Mouse (Mus musculus) midbrain, postnatal 0 days (tissue): ENCODE results near the gene Ptchd4. TPM values are rescaled to one million over a fixed set of nuclear protein-coding genes. Genes with fewer than 3 reads are reported as not detected.

Experiments
- ATAC-seq: fragments of 200-750 bp; cut with Nextera tagmentation; 2 replicates; pipeline ENCODE4 v1.8.0; 2017; ENCODE audit warnings: moderate number of reproducible peaks, mild to moderate bottlenecking, moderate TSS enrichment, moderate library complexity; ENCODE audit not compliant: low FRiP score
- DNase-seq: peaks from one replicate; pipeline ENCODE4 v3.0.0-alpha.2; 2015; ENCODE audit warnings: low spot score
- H3K27ac ChIP-seq: fragments of 300-500 bp; sonication (generic); 2 replicates; pipeline ENCODE4 v1.5.1; 2014; ENCODE audit warnings: low read depth, mild to moderate bottlenecking, low read length, mixed read lengths
- H3K27me3 ChIP-seq: fragments of 300-500 bp; sonication (generic); 2 replicates; pipeline ENCODE4 v1.6.1; 2014; ENCODE audit warnings: low read length, control low read depth, mixed read lengths; ENCODE audit not compliant: insufficient read depth
- H3K36me3 ChIP-seq: fragments of 300-500 bp; sonication (generic); 2 replicates; pipeline ENCODE4 v1.6.1; 2014; ENCODE audit warnings: low read length, control low read depth, mixed read lengths; ENCODE audit not compliant: insufficient read depth
- H3K4me1 ChIP-seq: fragments of 300-500 bp; sonication (generic); 2 replicates; pipeline ENCODE4 v1.6.1; 2014; ENCODE audit warnings: mild to moderate bottlenecking, control low read depth, antibody characterized with exemption, low read length, mixed read lengths; ENCODE audit not compliant: insufficient read depth
- H3K4me2 ChIP-seq: fragments of 300-500 bp; sonication (generic); 2 replicates; pipeline ENCODE4 v1.6.1; 2014; ENCODE audit warnings: low read depth, mild to moderate bottlenecking, low read length, mixed read lengths; ENCODE audit not compliant: poor library complexity, severe bottlenecking
- H3K4me3 ChIP-seq: fragments of 300-500 bp; sonication (generic); 2 replicates; pipeline ENCODE4 v1.5.1; 2014; ENCODE audit warnings: low read depth, mild to moderate bottlenecking, low read length, moderate library complexity
- H3K9ac ChIP-seq: fragments of 300-500 bp; sonication (generic); replicated peaks from 2 replicates; pipeline ENCODE4 v1.6.1; 2014; ENCODE audit warnings: mild to moderate bottlenecking, low read length, moderate library complexity, mixed read lengths; ENCODE audit not compliant: poor library complexity, severe bottlenecking
- H3K9me3 ChIP-seq: fragments of 300-500 bp; sonication (generic); 2 replicates; pipeline ENCODE4 v1.6.1; 2016; ENCODE audit warnings: low read length, control low read depth
- CTCF ChIP-seq: IDR thresholded peaks from 2 replicates; pipeline ENCODE4 v1.5.1; 2016; ENCODE audit warnings: antibody characterized with exemption, mild to moderate bottlenecking
- WGBS: fragments of 180-500 bp; shearing (Covaris S2); extraction: QIAGEN DNeasy Blood & Tissue Kit; methylation state at CpG from one replicate; pipeline ENCODE4 v1.1.7; 2014; 5-methylcytosine and 5-hydroxymethylcytosine counted together
- polyA plus RNA-seq: library from polyadenylated mRNA; unstranded; fragments of >200 nt; fragmentation: Nextera tagmentation; extraction: Ambion mirVana; gene quantifications from 2 replicates; pipeline ENCODE4 v1.2.1, GENCODE M21; 2015
- total RNA-seq: library from RNA; depleted of rRNA; stranded (reverse); fragments of >200 nt; gene quantifications from 2 replicates; pipeline ENCODE4 v1.2.3, GENCODE M21; 2014; rRNA removed

Gene Ptchd4
- total RNA-seq = 10.9 and 13.6 TPM in 2 replicates
- polyA plus RNA-seq = 8.3 and 9.3 TPM in 2 replicates

DNA sequence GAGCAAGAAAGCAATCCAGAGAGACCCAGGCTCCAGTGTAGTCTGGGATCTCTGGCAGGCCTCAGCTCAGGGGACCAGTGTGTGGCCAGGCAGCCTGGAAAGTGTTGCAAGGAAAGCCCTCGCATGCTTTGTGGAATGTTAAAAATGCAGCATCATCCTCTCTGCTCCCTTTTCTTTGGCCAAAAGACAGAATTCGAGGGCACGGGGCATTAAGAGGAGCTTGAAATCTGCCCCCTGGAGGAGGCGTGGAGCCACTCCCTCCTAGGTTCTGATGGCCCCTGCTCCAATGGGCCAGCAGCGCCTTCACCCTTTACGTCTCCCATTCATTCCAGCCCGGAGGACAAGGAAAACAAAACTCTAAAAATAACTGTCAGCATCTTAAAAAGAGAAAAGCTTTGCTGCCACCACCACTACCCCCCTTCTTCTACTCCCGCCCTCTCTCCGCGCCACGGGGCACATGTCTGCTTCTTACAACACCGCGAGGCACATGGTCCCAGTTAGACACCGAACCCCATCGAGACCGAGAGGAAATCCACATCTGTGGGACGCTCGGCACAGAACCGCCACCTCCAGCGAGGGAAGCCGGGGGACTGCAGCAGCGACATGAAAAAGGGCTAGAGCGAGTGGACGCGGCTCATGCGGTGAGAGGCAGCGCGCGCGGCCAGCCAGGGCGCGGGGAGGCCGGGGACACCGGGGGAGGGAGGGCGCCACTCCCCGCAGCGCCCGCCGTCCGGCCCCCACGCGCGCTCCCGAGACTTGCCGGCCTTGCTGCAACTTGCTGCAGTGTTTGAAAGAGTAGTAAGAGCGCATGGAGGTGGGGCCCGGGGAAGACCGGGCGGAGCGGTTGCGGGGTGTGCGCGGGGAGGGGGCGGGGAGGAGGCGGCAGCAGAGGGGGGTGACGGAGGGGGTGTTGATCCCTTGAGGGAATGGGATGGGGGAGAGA is at the start of gene Ptchd4:
TSS of gene Ptchd4 (plus strand) at position 279 of the 943 bp plus-strand sequence.
- H3K27ac ChIP-seq = peak within 1 kb of the TSS; percentile 79

DNA sequence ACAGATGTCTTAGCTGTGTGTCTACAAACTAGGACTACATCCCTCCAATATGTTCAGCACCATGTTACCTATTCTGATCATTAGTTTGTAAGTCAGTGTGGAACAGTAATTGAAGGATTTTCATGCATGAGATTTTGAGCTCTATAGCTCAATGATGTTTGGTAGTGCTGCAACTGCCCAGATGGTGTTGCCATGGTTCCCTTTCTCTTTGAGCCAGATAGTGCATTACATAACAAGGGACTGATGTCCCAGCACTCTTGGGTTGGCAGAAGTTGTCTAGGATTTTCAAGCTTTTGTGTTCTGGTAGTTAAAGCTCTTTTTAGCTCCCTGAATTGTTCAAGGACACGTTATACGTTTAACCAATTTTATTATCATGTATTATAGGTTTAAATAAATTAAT is 38.9 kb upstream of the Ptchd4 start:
- H3K27ac ChIP-seq = no peak overlapping the region
- no peaks in the 10 kb centered on the region for H3K4me1 ChIP-seq
- H3K4me3 ChIP-seq = no peak overlapping the region
- 73% methylated on average over 2 of the region's 2 CpGs for WGBS
- H3K9me3 ChIP-seq = no peaks in the 10 kb centered on the region
- TF ChIP-seq CTCF = no peak
- no peak overlapping the region for H3K9ac ChIP-seq
- DNase-seq = peak; percentile 15
- H3K4me2 ChIP-seq = no peak overlapping the region
- no peaks in the 10 kb centered on the region for H3K36me3 ChIP-seq
- no peaks in the 10 kb centered on the region for H3K27me3 ChIP-seq
- no peak for ATAC-seq

More for the DNA sequence above, at the start of gene Ptchd4:
- under 1% methylated on average over 47 of the region's 56 CpGs for WGBS
- Histone ChIP-seq H3K9ac (peak within 1 kb of the TSS; percentile 59), H3K9me3 (no peaks in the 10 kb centered on the region), H3K36me3 (no peaks in the 10 kb centered on the region), H3K4me2 (peak within 1 kb of the TSS; percentile 84), H3K4me1 (no peaks in the 10 kb centered on the region), H3K4me3 (peak within 1 kb of the TSS; percentile 76), H3K27me3 (no peaks in the 10 kb centered on the region)
- ATAC-seq (peak; percentile 86), DNase-seq (peak; percentile 57)
- TF ChIP-seq CTCF = peak; percentile 55

DNA sequence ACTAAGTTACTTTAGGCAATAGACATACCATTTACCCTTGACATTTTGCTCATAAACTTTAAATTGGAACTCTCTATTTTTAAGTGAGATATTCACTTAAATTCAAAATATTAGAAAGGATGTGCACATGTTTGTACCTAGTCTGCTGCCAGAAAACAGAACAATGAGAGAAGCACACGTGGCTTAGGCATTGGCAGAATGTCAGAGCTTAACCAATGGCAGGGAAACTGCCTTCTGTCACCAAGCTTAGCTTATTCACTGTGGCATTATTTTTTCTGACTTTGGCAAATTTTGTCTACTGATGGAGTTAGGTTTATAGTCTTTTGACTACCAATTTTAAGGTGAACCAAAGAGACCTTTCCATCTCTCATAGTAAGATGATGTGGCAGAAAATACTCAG is 31.4 kb upstream of the Ptchd4 start:
- H3K9ac ChIP-seq = no peak overlapping the region
- ATAC-seq (no peak), DNase-seq (peak; percentile 28)
- no peaks in the 10 kb centered on the region for H3K27me3 ChIP-seq
- 43% methylated on average over 1 of the region's 1 CpGs for WGBS
- TF ChIP-seq CTCF = no peak
- H3K9me3 ChIP-seq = no peaks in the 10 kb centered on the region
- no peaks in the 10 kb centered on the region for H3K4me1 ChIP-seq
- no peak overlapping the region for H3K27ac ChIP-seq
- H3K4me3 ChIP-seq = no peak overlapping the region
- H3K36me3 ChIP-seq = no peaks in the 10 kb centered on the region
- H3K4me2 ChIP-seq = no peak overlapping the region

DNA sequence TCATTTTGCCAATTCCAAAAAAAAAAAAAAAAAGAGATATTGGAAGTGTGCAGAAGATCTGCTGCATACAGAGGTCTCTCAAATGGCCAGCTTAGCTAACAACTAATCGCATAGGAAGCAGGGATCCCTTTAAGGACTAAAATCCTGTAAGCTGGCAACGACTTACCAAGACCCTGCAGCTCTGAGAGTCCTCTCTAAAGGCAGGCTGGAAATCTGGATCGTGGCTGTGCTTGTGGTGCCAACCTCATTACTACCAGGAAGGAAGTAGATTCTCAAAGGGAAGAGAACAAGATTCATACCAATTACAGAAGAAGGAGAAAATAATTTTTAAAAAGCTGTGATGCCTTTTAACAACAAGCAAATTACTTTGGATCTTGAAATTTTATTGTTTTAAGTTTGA is 29.5 kb upstream of the Ptchd4 start:
- no peaks in the 10 kb centered on the region for H3K27me3 ChIP-seq
- no peaks in the 10 kb centered on the region for H3K9me3 ChIP-seq
- TF ChIP-seq CTCF = no peak
- no peak overlapping the region for H3K9ac ChIP-seq
- H3K27ac ChIP-seq = no peak overlapping the region
- H3K36me3 ChIP-seq = no peaks in the 10 kb centered on the region
- DNase-seq (peak; percentile 3), ATAC-seq (no peak)
- no peak overlapping the region for H3K4me2 ChIP-seq
- WGBS = 68% methylated on average over 3 of the region's 3 CpGs
- H3K4me3 ChIP-seq = no peak overlapping the region
- no peaks in the 10 kb centered on the region for H3K4me1 ChIP-seq

DNA sequence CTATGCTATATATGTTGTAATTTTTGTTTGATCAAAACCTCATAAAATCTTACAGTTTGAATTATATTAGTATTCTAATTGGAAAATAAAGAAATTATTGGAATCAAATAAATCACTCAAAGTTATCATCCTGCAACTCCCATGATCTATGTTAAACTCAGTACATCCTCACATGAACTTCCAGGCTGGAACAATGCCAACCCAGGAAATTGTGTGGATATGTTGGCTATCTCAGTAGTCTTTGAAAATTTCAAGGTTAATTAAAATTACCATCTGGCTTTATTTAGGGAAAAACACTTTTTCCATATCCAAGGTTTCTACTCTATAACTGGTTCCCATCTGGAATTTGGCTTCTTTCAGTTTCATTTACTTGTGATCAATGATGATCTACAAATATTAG is 25.4 kb upstream of the Ptchd4 start:
- DNase-seq (no peak), ATAC-seq (no peak)
- Histone ChIP-seq H3K36me3 (no peaks in the 10 kb centered on the region), H3K27me3 (no peaks in the 10 kb centered on the region), H3K9me3 (no peaks in the 10 kb centered on the region), H3K4me2 (no peak overlapping the region), H3K27ac (no peak overlapping the region), H3K4me1 (no peaks in the 10 kb centered on the region), H3K4me3 (no peak overlapping the region), H3K9ac (no peak overlapping the region)
- TF ChIP-seq CTCF = no peak

DNA sequence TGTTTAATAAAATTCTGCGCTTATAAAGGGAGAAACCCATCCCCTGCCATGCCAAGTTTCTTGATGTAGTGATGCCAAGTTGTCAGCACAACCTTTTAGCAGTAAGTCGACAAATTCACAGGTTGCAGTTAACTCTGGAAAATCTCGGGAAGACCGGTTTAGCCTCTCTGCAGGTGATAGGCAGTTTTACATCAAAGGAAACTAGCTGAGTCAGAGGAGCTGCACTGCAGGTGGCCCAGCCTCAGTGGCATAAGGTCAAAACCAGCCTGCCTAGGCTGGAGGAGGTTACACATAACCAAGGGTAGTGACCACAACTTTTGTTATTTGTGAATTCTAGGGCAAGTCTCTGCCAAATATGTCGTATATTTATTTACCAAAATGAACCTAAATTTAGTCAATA is 24.0 kb upstream of the Ptchd4 start:
- H3K27ac ChIP-seq = no peak overlapping the region
- 67% methylated on average over 5 of the region's 5 CpGs for WGBS
- H3K27me3 ChIP-seq = no peaks in the 10 kb centered on the region
- H3K36me3 ChIP-seq = no peaks in the 10 kb centered on the region
- H3K4me1 ChIP-seq = no peaks in the 10 kb centered on the region
- ATAC-seq = no peak
- H3K4me2 ChIP-seq = no peak overlapping the region
- no peak for DNase-seq
- no peaks in the 10 kb centered on the region for H3K9me3 ChIP-seq
- H3K4me3 ChIP-seq = no peak overlapping the region
- no peak for TF ChIP-seq CTCF
- H3K9ac ChIP-seq = no peak overlapping the region
